Mouse (Mus musculus) cortical plate, adult 2 months (tissue): ENCODE results near the gene Arpp21.

Experiments
- CTCF ChIP-seq: fragments of 200-500 bp; IDR thresholded peaks from 2 replicates; pipeline ENCODE4 v1.5.1; 2011; ENCODE audit warnings: mild to moderate bottlenecking, control low read depth, low read length; ENCODE audit not compliant: insufficient read depth; ENCODE audit errors: extremely low read depth
- POLR2A ChIP-seq: fragments of 200-500 bp; IDR thresholded peaks from 2 replicates; pipeline ENCODE4 v1.6.1; 2011; ENCODE audit warnings: mild to moderate bottlenecking, low read length, control low read depth; ENCODE audit not compliant: insufficient read depth; ENCODE audit errors: extremely low read depth

- no peak for TF ChIP-seq CTCF
- TF ChIP-seq POLR2A = no peak
Observed at GRCm38 (mm10) chr9:112264982-112265641, 29.4 kb upstream of the Arpp21 start.
